Mouse (Mus musculus) thymus, adult 2 months (tissue): ENCODE data around the gene 1700008O03Rik.

Experiments used
- CTCF ChIP-seq: fragments of 200-500 bp; IDR thresholded peaks from 2 replicates; pipeline ENCODE4 v1.5.1; 2012; ENCODE audit warnings: mild to moderate bottlenecking, control low read depth, low read length, moderate library complexity, borderline replicate concordance; ENCODE audit not compliant: control insufficient read depth, poor library complexity, insufficient read depth; ENCODE audit errors: extremely low read depth
- POLR2A ChIP-seq: fragments of 200-500 bp; IDR thresholded peaks from 2 replicates; pipeline ENCODE4 v1.6.1; 2012; ENCODE audit warnings: mild to moderate bottlenecking, low read length, control low read depth, moderate library complexity; ENCODE audit not compliant: control insufficient read depth, poor library complexity, insufficient read depth; ENCODE audit errors: extremely low read depth

GRCm38 (mm10) chr7:44429534-44430488 lies 44.2 kb upstream of the 1700008O03Rik start:
- TF ChIP-seq CTCF (no peak), POLR2A (no peak)
